Mouse (Mus musculus): Measurements from ENCODE around the gene Tnr. TPM values are rescaled to one million over a fixed set of nuclear protein-coding genes. Genes with fewer than 3 reads are reported as not detected.

Tnr gene
- polyA plus RNA-seq, 1 experiment: 0.03 TPM

DNA sequence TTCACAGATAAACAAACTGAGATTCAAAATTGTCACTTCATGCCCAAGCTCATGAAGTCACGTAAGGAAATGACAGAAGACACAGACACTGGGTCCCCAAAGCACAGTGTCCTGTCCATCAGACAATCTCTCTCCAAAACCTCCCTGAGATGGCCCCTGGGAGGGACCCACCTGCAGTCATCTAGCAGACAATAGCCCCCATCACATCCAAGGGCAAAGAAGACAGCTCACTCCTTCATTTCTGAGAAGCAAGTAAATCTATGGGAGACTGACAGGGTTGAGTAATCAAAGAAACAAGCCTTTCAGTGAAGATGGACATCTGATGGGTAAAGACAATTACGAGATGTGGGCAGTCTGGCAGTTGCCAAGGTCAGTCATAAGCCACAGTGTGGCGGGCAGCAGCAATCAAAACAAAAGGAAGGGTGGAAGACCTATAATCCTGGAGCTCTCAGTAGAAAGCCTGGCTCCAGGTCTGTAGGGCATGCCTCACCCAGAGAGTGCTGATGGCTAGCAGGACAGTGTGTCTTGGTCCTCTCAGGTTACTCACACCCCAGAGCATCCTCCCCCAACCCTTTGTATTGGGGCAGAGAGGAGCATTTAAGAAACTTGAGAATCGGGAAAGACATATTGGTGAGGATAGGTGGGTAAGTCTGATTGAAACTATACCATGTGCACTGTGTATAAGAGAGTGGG lies 310.2 kb downstream of the Tnr start:
- WGBS: 37% methylated on average over 4 of the region's 4 CpGs
- DNase-seq: no peak
- no peaks in the 10 kb centered on the region for H3K36me3 ChIP-seq (ENCODE audit: control insufficient read depth, insufficient read depth, low read length)

DNA sequence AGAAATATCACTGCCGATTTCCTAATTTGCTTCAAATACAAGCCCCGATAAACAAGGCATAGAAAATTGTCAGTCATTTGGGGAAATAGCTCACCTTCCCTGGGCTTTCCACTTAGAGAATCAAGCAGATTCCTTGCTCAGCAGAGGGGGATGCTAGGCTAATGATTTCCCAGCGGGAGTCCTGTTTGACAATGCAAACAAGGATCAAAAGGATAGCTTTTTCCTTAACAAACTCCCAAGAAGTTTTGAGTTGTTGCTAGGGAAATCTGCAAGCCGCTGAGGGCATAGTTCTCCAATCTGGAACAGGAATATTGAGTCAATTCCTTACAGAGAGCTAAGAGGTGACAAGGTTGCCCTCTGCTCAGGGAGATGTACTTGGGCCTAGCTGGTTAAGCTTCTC lies 311.6 kb downstream of the Tnr start:
- Histone ChIP-seq H3K27me3 (replicated peaks; ENCODE audit: control insufficient read depth, insufficient read depth, low read length) (no peaks in the 10 kb centered on the region; the same call in 1 of the 2 replicates), H3K27ac (ENCODE audit: insufficient read depth, low read depth, low read length) (no peak overlapping the region), H3K4me3 (ENCODE audit: insufficient read depth, low read depth, low read length) (no peak overlapping the region), H3K36me3 (ENCODE audit: control insufficient read depth, insufficient read depth, low read length) (no peaks in the 10 kb centered on the region), H3K4me1 (ENCODE audit: control insufficient read depth, insufficient read depth, low read length) (no peaks in the 10 kb centered on the region)
- DNase-seq: no peak
- WGBS: 24% methylated on average over 4 of the region's 4 CpGs
- TF ChIP-seq CTCF (conservative IDR thresholded peaks at IDR 0.05; ENCODE audit: insufficient read depth, insufficient read length, low read depth, low read length): no peak
- TF ChIP-seq POLR2A (IDR thresholded peaks at IDR 0.05; ENCODE audit: low read depth, low read length): no peak

More for the DNA sequence above, 310.2 kb downstream of the Tnr start:
- no peaks in the 10 kb centered on the region; the same call in 1 of the 2 replicates for H3K27me3 ChIP-seq (replicated peaks; ENCODE audit: control insufficient read depth, insufficient read depth, low read length)
- H3K27ac ChIP-seq (ENCODE audit: insufficient read depth, low read depth, low read length): no peak overlapping the region
- TF ChIP-seq CTCF (conservative IDR thresholded peaks at IDR 0.05; ENCODE audit: insufficient read depth, insufficient read length, low read depth, low read length): no peak
- H3K4me3 ChIP-seq (ENCODE audit: insufficient read depth, low read depth, low read length): no peak overlapping the region
- H3K4me1 ChIP-seq (ENCODE audit: control insufficient read depth, insufficient read depth, low read length): no peaks in the 10 kb centered on the region

DNA sequence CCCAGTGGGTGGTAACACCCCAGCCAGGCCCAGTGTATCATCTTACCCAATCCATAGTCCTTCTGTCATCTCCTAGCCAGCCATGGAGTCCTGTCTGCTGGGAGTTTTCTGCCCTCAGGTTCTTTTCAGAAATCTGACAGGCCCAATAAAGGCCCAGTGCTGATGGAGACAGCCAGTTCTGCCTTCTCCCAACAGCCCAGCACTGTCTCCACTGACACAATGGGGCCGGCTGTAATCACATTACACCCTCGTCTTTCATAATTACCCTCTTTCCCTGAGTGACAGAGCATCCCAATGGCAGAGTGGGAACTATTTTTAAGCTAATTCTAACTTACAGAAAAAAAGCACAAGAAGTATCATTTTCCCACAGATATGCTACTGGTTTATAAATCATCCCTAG lies 316.8 kb downstream of the Tnr start:
- TF ChIP-seq POLR2A (IDR thresholded peaks at IDR 0.05; ENCODE audit: low read depth, low read length): no peak
- H3K4me1 ChIP-seq (ENCODE audit: control insufficient read depth, insufficient read depth, low read length): no peaks in the 10 kb centered on the region
- no peak overlapping the region for H3K4me3 ChIP-seq (ENCODE audit: insufficient read depth, low read depth, low read length)
- no peaks in the 10 kb centered on the region; the same call in 1 of the 2 replicates for H3K27me3 ChIP-seq (replicated peaks; ENCODE audit: control insufficient read depth, insufficient read depth, low read length)
- DNase-seq: no peak
- WGBS: 26% methylated on average over 2 of the region's 2 CpGs
- no peaks in the 10 kb centered on the region for H3K36me3 ChIP-seq (ENCODE audit: control insufficient read depth, insufficient read depth, low read length)
- no peak overlapping the region for H3K27ac ChIP-seq (ENCODE audit: insufficient read depth, low read depth, low read length)

DNA sequence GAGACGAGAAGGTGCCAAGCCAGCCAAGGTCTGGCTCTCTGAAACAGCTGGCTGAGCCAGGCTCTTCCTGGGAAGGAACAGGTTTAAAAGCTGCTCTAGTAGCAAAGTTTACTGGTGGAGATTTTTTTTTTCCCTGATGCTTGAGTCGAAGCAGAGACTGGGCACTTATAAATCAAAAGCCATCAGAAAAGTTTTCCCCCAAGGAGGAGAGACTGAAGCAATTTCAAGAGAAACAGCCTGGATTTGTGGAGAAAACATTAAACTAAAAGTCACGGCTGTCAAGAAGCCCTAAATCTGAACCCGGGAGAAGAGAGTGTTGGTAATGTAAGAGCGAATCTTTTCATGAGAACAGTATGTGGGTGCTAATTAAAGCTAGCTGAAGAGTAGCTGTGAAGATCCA lies 319.3 kb downstream of the Tnr start:
- TF ChIP-seq POLR2A (IDR thresholded peaks at IDR 0.05; ENCODE audit: low read depth, low read length) (no peak), CTCF (conservative IDR thresholded peaks at IDR 0.05; ENCODE audit: insufficient read depth, insufficient read length, low read depth, low read length) (no peak)
- Histone ChIP-seq H3K36me3 (ENCODE audit: control insufficient read depth, insufficient read depth, low read length) (no peaks in the 10 kb centered on the region), H3K27ac (ENCODE audit: insufficient read depth, low read depth, low read length) (no peak overlapping the region), H3K4me3 (ENCODE audit: insufficient read depth, low read depth, low read length) (no peak overlapping the region), H3K4me1 (ENCODE audit: control insufficient read depth, insufficient read depth, low read length) (no peaks in the 10 kb centered on the region), H3K27me3 (replicated peaks; ENCODE audit: control insufficient read depth, insufficient read depth, low read length) (no peaks in the 10 kb centered on the region; the same call in 1 of the 2 replicates)
- WGBS: 24% methylated on average over 5 of the region's 5 CpGs
- no peak for DNase-seq

DNA sequence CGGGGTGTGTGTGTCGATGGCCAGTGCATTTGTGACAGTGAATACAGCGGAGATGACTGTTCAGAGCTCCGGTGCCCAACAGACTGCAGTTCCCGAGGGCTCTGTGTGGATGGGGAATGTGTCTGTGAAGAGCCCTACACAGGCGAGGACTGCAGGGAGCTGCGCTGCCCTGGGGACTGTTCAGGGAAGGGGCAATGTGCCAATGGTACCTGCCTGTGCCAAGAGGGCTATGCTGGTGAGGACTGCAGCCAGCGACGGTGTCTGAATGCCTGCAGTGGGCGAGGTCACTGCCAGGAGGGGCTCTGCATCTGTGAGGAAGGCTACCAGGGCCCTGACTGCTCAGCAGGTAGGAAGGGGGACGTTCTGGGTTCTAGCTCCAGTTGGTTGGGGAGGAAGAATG lies 328.5 kb downstream of the Tnr start:
- H3K4me1 ChIP-seq (ENCODE audit: control insufficient read depth, insufficient read depth, low read length): no peaks in the 10 kb centered on the region
- H3K27ac ChIP-seq (ENCODE audit: insufficient read depth, low read depth, low read length): no peak overlapping the region
- H3K4me3 ChIP-seq (ENCODE audit: insufficient read depth, low read depth, low read length): no peak overlapping the region
- H3K27me3 ChIP-seq (replicated peaks; ENCODE audit: control insufficient read depth, insufficient read depth, low read length): no peaks in the 10 kb centered on the region
- 82% methylated on average over 11 of the region's 11 CpGs for WGBS
- no peak for DNase-seq
- TF ChIP-seq CTCF (conservative IDR thresholded peaks at IDR 0.05; ENCODE audit: insufficient read depth, insufficient read length, low read depth, low read length): no peak
- no peak for TF ChIP-seq POLR2A (IDR thresholded peaks at IDR 0.05; ENCODE audit: low read depth, low read length)
- H3K36me3 ChIP-seq (ENCODE audit: control insufficient read depth, insufficient read depth, low read length): no peaks in the 10 kb centered on the region

DNA sequence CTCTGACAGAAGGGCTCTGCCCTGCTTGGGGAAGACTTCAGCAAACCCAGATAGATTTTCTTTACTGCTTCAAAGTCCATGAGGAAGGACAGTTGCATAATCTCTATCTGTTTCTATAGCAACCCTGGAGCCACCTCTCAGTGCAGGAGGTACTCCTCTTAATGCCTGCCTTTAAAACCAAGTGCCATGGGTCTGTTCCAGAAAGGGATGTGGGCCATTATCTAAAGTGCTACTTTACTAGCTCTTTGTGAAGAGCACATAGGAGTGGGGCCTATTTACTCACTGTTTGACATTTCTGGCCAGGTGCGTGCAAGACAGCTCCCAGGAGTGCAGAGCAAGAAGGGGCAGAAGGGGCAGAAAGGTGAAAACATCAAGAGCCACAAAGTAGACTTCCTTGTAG lies 330.7 kb downstream of the Tnr start:
- Histone ChIP-seq H3K4me1 (ENCODE audit: control insufficient read depth, insufficient read depth, low read length) (no peaks in the 10 kb centered on the region), H3K4me3 (ENCODE audit: insufficient read depth, low read depth, low read length) (no peak overlapping the region), H3K27me3 (replicated peaks; ENCODE audit: control insufficient read depth, insufficient read depth, low read length) (no peaks in the 10 kb centered on the region), H3K36me3 (ENCODE audit: control insufficient read depth, insufficient read depth, low read length) (no peaks in the 10 kb centered on the region), H3K27ac (ENCODE audit: insufficient read depth, low read depth, low read length) (no peak overlapping the region)
- TF ChIP-seq POLR2A (IDR thresholded peaks at IDR 0.05; ENCODE audit: low read depth, low read length) (no peak), CTCF (conservative IDR thresholded peaks at IDR 0.05; ENCODE audit: insufficient read depth, insufficient read length, low read depth, low read length) (no peak)
- WGBS: 97% methylated on average over 1 of the region's 1 CpGs
- no peak for DNase-seq

DNA sequence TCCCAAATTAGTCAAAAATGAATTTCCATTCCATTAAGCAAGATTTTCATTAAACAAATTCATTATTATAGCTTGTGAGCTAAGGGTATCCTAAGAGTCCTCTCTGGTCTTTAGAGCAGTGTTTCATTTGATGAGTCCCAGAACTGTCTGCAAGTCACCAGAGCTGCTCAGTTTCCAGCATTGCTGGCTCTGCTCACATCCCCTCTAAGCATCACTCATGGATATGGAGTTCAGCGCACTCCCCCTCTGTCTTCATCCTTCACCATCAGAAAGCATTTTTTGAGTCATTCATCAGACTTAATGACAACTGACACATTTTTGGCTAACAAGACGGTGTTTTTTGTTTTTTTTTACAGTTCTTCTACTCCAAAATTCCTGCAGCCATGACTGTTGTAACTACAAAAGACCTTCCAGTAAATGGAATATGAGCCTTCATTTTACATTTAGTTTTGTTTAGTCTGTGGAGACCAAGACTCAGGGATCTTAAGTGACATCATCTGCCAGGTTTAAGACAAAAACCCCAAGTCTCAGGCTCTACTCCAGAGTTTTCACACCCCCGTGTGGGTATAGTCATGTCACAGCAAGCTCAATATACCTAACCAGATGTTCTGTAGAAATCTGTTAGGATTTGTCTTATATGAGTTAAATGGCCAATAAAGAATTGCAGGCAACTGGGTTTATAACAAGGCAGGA lies 338.4 kb downstream of the Tnr start:
- WGBS: 70% methylated on average over 3 of the region's 3 CpGs
- Histone ChIP-seq H3K4me1 (ENCODE audit: control insufficient read depth, insufficient read depth, low read length) (no peaks in the 10 kb centered on the region), H3K27me3 (replicated peaks; ENCODE audit: control insufficient read depth, insufficient read depth, low read length) (0 out of 2 replicates have a peak, but pooled peaks cover 1% of the 10 kb centered on the region), H3K27ac (ENCODE audit: insufficient read depth, low read depth, low read length) (no peak overlapping the region), H3K4me3 (ENCODE audit: insufficient read depth, low read depth, low read length) (no peak overlapping the region), H3K36me3 (ENCODE audit: control insufficient read depth, insufficient read depth, low read length) (no peaks in the 10 kb centered on the region)
- no peak for DNase-seq
- TF ChIP-seq POLR2A (IDR thresholded peaks at IDR 0.05; ENCODE audit: low read depth, low read length) (no peak), CTCF (conservative IDR thresholded peaks at IDR 0.05; ENCODE audit: insufficient read depth, insufficient read length, low read depth, low read length) (no peak)
